Mouse (Mus musculus) liver, embryonic 15.5 days (tissue): ENCODE measurements at regions not wholly inside any gene's neighbourhood (a gene's known extent, or its start where the extent isn't known, plus 50 kb on each side); places are given as distances from the start of the nearest gene placed in this dataset.

ENCODE experiments used
- ATAC-seq: fragments of 200-750 bp; cut with Nextera tagmentation; 2 replicates; pipeline ENCODE4 v1.8.0; 2017; ENCODE audit warnings: moderate number of reproducible peaks, mild to moderate bottlenecking, moderate library complexity; ENCODE audit not compliant: insufficient read depth
- H3K27ac ChIP-seq: fragments of 300-500 bp; sonication (generic); replicated peaks from 2 replicates; pipeline ENCODE4 v1.5.1; 2015; ENCODE audit warnings: mild to moderate bottlenecking, inconsistent platforms
- H3K27me3 ChIP-seq: fragments of 300-500 bp; sonication (generic); 2 replicates; pipeline ENCODE4 v1.6.1; 2015; ENCODE audit warnings: mild to moderate bottlenecking, inconsistent platforms
- H3K36me3 ChIP-seq: fragments of 300-500 bp; sonication (generic); replicated peaks from 2 replicates; pipeline ENCODE4 v1.6.1; 2015; ENCODE audit warnings: moderate library complexity, mild to moderate bottlenecking, inconsistent platforms
- H3K4me1 ChIP-seq: fragments of 300-500 bp; sonication (generic); replicated peaks from 2 replicates; pipeline ENCODE4 v1.6.1; 2015; ENCODE audit warnings: inconsistent platforms
- H3K4me2 ChIP-seq: fragments of 300-500 bp; sonication (generic); 2 replicates; pipeline ENCODE4 v1.6.1; 2015; ENCODE audit warnings: moderate library complexity, mild to moderate bottlenecking, inconsistent platforms
- H3K4me3 ChIP-seq: fragments of 300-500 bp; sonication (generic); replicated peaks from 2 replicates; pipeline ENCODE4 v1.5.1; 2015; ENCODE audit warnings: mild to moderate bottlenecking, inconsistent platforms
- H3K9ac ChIP-seq: fragments of 300-500 bp; sonication (generic); 2 replicates; pipeline ENCODE4 v1.6.1; 2015; ENCODE audit warnings: moderate library complexity, mild to moderate bottlenecking, inconsistent platforms
- H3K9me3 ChIP-seq: fragments of 300-500 bp; sonication (generic); replicated peaks from 2 replicates; pipeline ENCODE4 v1.6.1; 2016; ENCODE audit warnings: inconsistent platforms
- WGBS: fragments of 180-500 bp; shearing (Covaris S2); methylation state at CpG from one replicate; pipeline ENCODE4 v1.1.7; 2015; ENCODE audit warnings: mixed read lengths; ENCODE audit not compliant: insufficient replicate concordance; 5-methylcytosine and 5-hydroxymethylcytosine counted together

- ATAC-seq: no peak
- no peak overlapping the region for H3K27ac ChIP-seq
- no peaks in the 10 kb centered on the region for H3K36me3 ChIP-seq
- 74% methylated on average over 3 of the region's 3 CpGs for WGBS
- H3K4me1 ChIP-seq: no peaks in the 10 kb centered on the region
- no peak overlapping the region for H3K4me3 ChIP-seq
- no peak overlapping the region for H3K9ac ChIP-seq
- no peaks in the 10 kb centered on the region for H3K27me3 ChIP-seq
- no peaks in the 10 kb centered on the region for H3K9me3 ChIP-seq
- no peak overlapping the region for H3K4me2 ChIP-seq
These were observed 518.7 kb downstream of the Nfib start for GRCm38 (mm10) chr4:82186892-82187291.

- ATAC-seq: no peak
- no peaks in the 10 kb centered on the region for H3K27me3 ChIP-seq
- no peaks in the 10 kb centered on the region for H3K9me3 ChIP-seq
- no peak overlapping the region for H3K4me2 ChIP-seq
- no peaks in the 10 kb centered on the region for H3K36me3 ChIP-seq
- WGBS: 57% methylated on average over 1 of the region's 1 CpGs
- no peak overlapping the region for H3K4me3 ChIP-seq
- no peak overlapping the region for H3K27ac ChIP-seq
- H3K4me1 ChIP-seq: no peaks in the 10 kb centered on the region
- no peak overlapping the region for H3K9ac ChIP-seq
These were observed 521.6 kb downstream of the Nfib start for GRCm38 (mm10) chr4:82183974-82184373.

GRCm38 (mm10) chr4:82178112-82178511, 527.4 kb downstream of the Nfib start:
- 68% methylated on average over 5 of the region's 5 CpGs for WGBS
- H3K36me3 ChIP-seq: no peaks in the 10 kb centered on the region
- H3K27me3 ChIP-seq: no peaks in the 10 kb centered on the region
- no peaks in the 10 kb centered on the region for H3K9me3 ChIP-seq
- no peak overlapping the region for H3K4me2 ChIP-seq
- no peak overlapping the region for H3K4me3 ChIP-seq
- H3K9ac ChIP-seq: no peak overlapping the region
- no peaks in the 10 kb centered on the region for H3K4me1 ChIP-seq
- no peak for ATAC-seq
- no peak overlapping the region for H3K27ac ChIP-seq

DNA sequence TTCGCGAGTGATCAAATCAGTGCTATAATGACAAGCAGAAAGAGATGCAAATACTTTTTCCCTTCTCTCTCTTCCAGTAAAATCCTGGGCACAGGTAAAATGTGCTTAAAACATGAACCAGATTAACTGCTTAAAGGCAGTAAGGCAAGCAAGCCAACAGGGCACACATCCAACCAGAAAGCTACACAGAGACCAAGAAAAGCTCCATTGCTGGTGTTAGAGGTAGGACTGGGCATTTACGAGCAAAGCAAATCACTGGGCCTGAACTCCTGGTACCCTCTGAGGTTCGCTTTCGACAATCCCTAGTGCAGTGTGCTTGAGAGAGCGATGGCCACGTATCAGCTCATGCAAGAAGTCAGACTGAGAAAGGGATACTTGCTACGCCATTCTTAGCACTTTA, 528.8 kb downstream of the Nfib start:
- Histone ChIP-seq H3K9ac (no peak overlapping the region), H3K36me3 (no peaks in the 10 kb centered on the region), H3K27me3 (no peaks in the 10 kb centered on the region), H3K9me3 (no peaks in the 10 kb centered on the region), H3K4me2 (no peak overlapping the region), H3K27ac (no peak overlapping the region), H3K4me3 (no peak overlapping the region), H3K4me1 (no peaks in the 10 kb centered on the region)
- ATAC-seq: no peak
- WGBS: 74% methylated on average over 8 of the region's 8 CpGs

- H3K9me3 ChIP-seq: no peaks in the 10 kb centered on the region
- no peak for ATAC-seq
- H3K9ac ChIP-seq: no peak overlapping the region
- no peaks in the 10 kb centered on the region for H3K36me3 ChIP-seq
- 53% methylated on average over 17 of the region's 17 CpGs for WGBS
- no peak overlapping the region for H3K4me2 ChIP-seq
- no peaks in the 10 kb centered on the region for H3K4me1 ChIP-seq
- H3K27me3 ChIP-seq: no peaks in the 10 kb centered on the region
- no peak overlapping the region for H3K4me3 ChIP-seq
- H3K27ac ChIP-seq: no peak overlapping the region
These were observed 532.0 kb downstream of the Nfib start for GRCm38 (mm10) chr4:82173461-82174085.

- H3K9me3 ChIP-seq: no peaks in the 10 kb centered on the region
- WGBS: 30% methylated on average over 4 of the region's 4 CpGs
- ATAC-seq: no peak
- H3K27me3 ChIP-seq: no peaks in the 10 kb centered on the region
- no peaks in the 10 kb centered on the region for H3K4me1 ChIP-seq
- no peaks in the 10 kb centered on the region for H3K36me3 ChIP-seq
- no peak overlapping the region for H3K4me2 ChIP-seq
- H3K4me3 ChIP-seq: no peak overlapping the region
- no peak overlapping the region for H3K27ac ChIP-seq
- no peak overlapping the region for H3K9ac ChIP-seq
These were observed 534.6 kb downstream of the Nfib start for GRCm38 (mm10) chr4:82170930-82171329.

GRCm38 (mm10) chr4:82168032-82168431, 537.5 kb downstream of the Nfib start:
- Histone ChIP-seq H3K9me3 (no peaks in the 10 kb centered on the region), H3K27ac (no peak overlapping the region), H3K4me1 (no peaks in the 10 kb centered on the region), H3K36me3 (no peaks in the 10 kb centered on the region), H3K9ac (no peak overlapping the region), H3K27me3 (no peaks in the 10 kb centered on the region), H3K4me3 (no peak overlapping the region), H3K4me2 (no peak overlapping the region)
- no peak for ATAC-seq
- WGBS: 63% methylated on average over 5 of the region's 5 CpGs

DNA sequence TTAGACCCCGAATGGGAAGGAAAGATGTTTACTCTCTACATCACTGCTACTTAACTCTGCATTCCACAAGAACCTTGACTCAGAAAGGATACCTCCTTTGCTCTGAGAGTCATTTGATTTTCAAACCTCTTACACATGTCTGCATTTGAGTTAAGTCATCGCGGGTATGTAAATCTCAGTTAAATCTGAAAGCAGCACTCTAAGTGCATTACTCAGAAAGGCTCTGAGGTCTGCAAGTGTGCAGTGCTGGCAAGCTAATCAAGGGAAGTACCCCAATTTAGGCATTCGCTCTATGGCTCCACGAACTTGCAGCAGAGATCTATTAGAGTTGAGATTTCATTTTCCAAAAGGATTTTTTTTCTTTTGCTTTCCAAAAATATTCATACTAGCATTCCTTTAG, 538.2 kb downstream of the Nfib start:
- Histone ChIP-seq H3K27me3 (no peaks in the 10 kb centered on the region), H3K4me3 (no peak overlapping the region), H3K4me2 (no peak overlapping the region), H3K4me1 (no peaks in the 10 kb centered on the region), H3K36me3 (no peaks in the 10 kb centered on the region), H3K9me3 (no peaks in the 10 kb centered on the region), H3K27ac (no peak overlapping the region), H3K9ac (no peak overlapping the region)
- ATAC-seq: no peak
- WGBS: 59% methylated on average over 5 of the region's 5 CpGs

GRCm38 (mm10) chr4:82166826-82167225, 538.7 kb downstream of the Nfib start:
- H3K4me3 ChIP-seq: no peak overlapping the region
- H3K4me2 ChIP-seq: no peak overlapping the region
- ATAC-seq: no peak
- H3K9me3 ChIP-seq: no peaks in the 10 kb centered on the region
- no peaks in the 10 kb centered on the region for H3K27me3 ChIP-seq
- 60% methylated on average over 1 of the region's 1 CpGs for WGBS
- no peak overlapping the region for H3K9ac ChIP-seq
- H3K36me3 ChIP-seq: no peaks in the 10 kb centered on the region
- no peaks in the 10 kb centered on the region for H3K4me1 ChIP-seq
- no peak overlapping the region for H3K27ac ChIP-seq

DNA sequence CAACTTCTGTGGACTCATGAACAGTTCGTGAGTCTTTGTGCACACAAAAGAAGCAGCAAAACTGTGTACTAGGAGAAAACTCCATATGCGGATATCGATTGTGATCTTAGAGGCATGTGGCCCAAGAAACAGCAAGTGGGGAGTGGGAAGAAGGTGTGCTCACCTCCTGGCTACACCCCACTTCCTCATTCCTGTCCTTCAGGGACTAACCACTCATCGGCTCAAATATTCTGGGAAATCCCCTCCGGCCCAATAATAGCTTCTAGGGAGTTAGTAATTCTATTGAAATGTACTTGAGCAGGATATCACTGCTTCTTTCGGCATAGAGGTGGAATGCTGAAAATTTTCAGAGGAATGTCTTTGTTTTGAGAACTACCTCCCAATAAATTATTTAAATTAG, 539.5 kb downstream of the Nfib start:
- 63% methylated on average over 6 of the region's 6 CpGs for WGBS
- no peak for ATAC-seq

DNA sequence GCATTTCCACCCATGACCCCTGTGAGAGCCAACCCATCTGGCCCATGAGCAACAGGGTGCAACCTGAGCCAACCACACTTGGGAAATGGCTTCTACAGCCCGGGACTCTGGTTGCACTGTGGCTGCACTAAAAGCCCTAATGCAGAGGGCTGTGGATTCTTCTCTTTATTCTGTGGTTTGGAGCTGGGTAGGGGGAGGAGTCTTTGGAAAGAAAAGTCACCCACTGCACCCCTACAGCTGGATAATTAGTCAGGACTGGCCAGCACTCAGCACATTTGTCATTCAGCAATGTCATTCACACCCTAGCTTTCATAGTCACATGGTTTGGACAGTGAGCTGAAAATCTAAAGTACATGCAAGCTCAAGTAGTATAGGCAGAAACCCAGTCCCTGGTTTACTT, 541.5 kb downstream of the Nfib start:
- no peak for ATAC-seq
- H3K9me3 ChIP-seq: no peaks in the 10 kb centered on the region
- no peaks in the 10 kb centered on the region for H3K36me3 ChIP-seq
- no peaks in the 10 kb centered on the region for H3K4me1 ChIP-seq
- no peak overlapping the region for H3K4me3 ChIP-seq
- H3K27me3 ChIP-seq: no peaks in the 10 kb centered on the region
- 17% methylated on average over 1 of the region's 1 CpGs for WGBS
- H3K27ac ChIP-seq: no peak overlapping the region
- H3K9ac ChIP-seq: no peak overlapping the region
- H3K4me2 ChIP-seq: no peak overlapping the region

More for the DNA sequence above, 539.5 kb downstream of the Nfib start:
- H3K9me3 ChIP-seq: no peaks in the 10 kb centered on the region
- H3K4me3 ChIP-seq: no peak overlapping the region
- no peaks in the 10 kb centered on the region for H3K36me3 ChIP-seq
- H3K27me3 ChIP-seq: no peaks in the 10 kb centered on the region
- H3K27ac ChIP-seq: no peak overlapping the region
- no peaks in the 10 kb centered on the region for H3K4me1 ChIP-seq
- H3K4me2 ChIP-seq: no peak overlapping the region
- H3K9ac ChIP-seq: no peak overlapping the region

GRCm38 (mm10) chr4:82161818-82162217, 543.7 kb downstream of the Nfib start:
- H3K27ac ChIP-seq: no peak overlapping the region
- H3K9me3 ChIP-seq: no peaks in the 10 kb centered on the region
- H3K4me3 ChIP-seq: no peak overlapping the region
- H3K27me3 ChIP-seq: no peaks in the 10 kb centered on the region
- no peak overlapping the region for H3K9ac ChIP-seq
- WGBS: 31% methylated on average over 2 of the region's 2 CpGs
- no peaks in the 10 kb centered on the region for H3K4me1 ChIP-seq
- ATAC-seq: no peak
- H3K36me3 ChIP-seq: no peaks in the 10 kb centered on the region
- H3K4me2 ChIP-seq: no peak overlapping the region
